Mouse (Mus musculus) intestine, postnatal 0 days (tissue): Measurements from ENCODE around the gene Ctss. TPM values are rescaled to one million over a fixed set of nuclear protein-coding genes. Genes with fewer than 3 reads are reported as not detected.

Source experiments
- ATAC-seq: fragments of 200-750 bp; cut with Nextera tagmentation; 2 replicates; pipeline ENCODE4 v1.8.0; 2017; ENCODE audit warnings: mild to moderate bottlenecking, moderate TSS enrichment, moderate library complexity
- H3K27ac ChIP-seq: fragments of 300-500 bp; sonication (generic); 2 replicates; pipeline ENCODE4 v1.5.1; 2014; ENCODE audit warnings: mild to moderate bottlenecking, low read depth, low read length, moderate library complexity
- H3K27me3 ChIP-seq: fragments of 300-500 bp; sonication (generic); replicated peaks from 2 replicates; pipeline ENCODE4 v1.6.1; 2014; ENCODE audit warnings: low read length, mixed read lengths; ENCODE audit not compliant: control insufficient read depth, insufficient read depth
- H3K36me3 ChIP-seq: fragments of 300-500 bp; sonication (generic); 2 replicates; pipeline ENCODE4 v1.6.1; 2014; ENCODE audit warnings: mild to moderate bottlenecking, moderate library complexity; ENCODE audit not compliant: control insufficient read depth, insufficient read depth
- H3K4me1 ChIP-seq: fragments of 300-500 bp; sonication (generic); replicated peaks from 2 replicates; pipeline ENCODE4 v1.6.1; 2014; ENCODE audit warnings: antibody characterized with exemption, low read length, mixed read lengths; ENCODE audit not compliant: control insufficient read depth, insufficient read depth
- H3K4me2 ChIP-seq: fragments of 300-500 bp; sonication (generic); replicated peaks from 2 replicates; pipeline ENCODE4 v1.6.1; 2014; ENCODE audit warnings: low read depth, mild to moderate bottlenecking, moderate library complexity
- H3K4me3 ChIP-seq: fragments of 300-500 bp; sonication (generic); 2 replicates; pipeline ENCODE4 v1.5.1; 2014; ENCODE audit warnings: low read depth, low read length
- H3K9ac ChIP-seq: fragments of 300-500 bp; sonication (generic); 2 replicates; pipeline ENCODE4 v1.6.1; 2014; ENCODE audit warnings: mild to moderate bottlenecking, low read depth, low read length
- H3K9me3 ChIP-seq: fragments of 300-500 bp; sonication (generic); 2 replicates; pipeline ENCODE4 v1.6.1; 2016; ENCODE audit warnings: mixed run types; ENCODE audit not compliant: control insufficient read depth
- CTCF ChIP-seq: sonication (generic); IDR thresholded peaks from 2 replicates; pipeline ENCODE4 v1.5.1; 2016; ENCODE audit warnings: low read depth, mild to moderate bottlenecking, control low read depth, antibody characterized with exemption, moderate library complexity
- WGBS: fragments of 180-500 bp; shearing (Covaris S2); extraction: QIAGEN DNeasy Blood & Tissue Kit; methylation state at CpG from one replicate; pipeline ENCODE4 v1.1.7; 2014; 5-methylcytosine and 5-hydroxymethylcytosine counted together
- polyA plus RNA-seq: library from polyadenylated mRNA; unstranded; fragments of >200 nt; fragmentation: Nextera tagmentation; extraction: Ambion mirVana; gene quantifications from 2 replicates; pipeline ENCODE4 v1.2.1, GENCODE M21; 2015

The Ctss gene
- polyA plus RNA-seq, 1 experiment from 2014 or later, result 202 TPM

GRCm38 (mm10) chr3:95542171-95542570 lies 15.6 kb downstream of the Ctss start:
- no peaks in the 10 kb centered on the region for H3K9me3 ChIP-seq
- TF ChIP-seq CTCF, result no peak
- H3K9ac ChIP-seq, result no peak overlapping the region
- H3K4me3 ChIP-seq, result no peak overlapping the region
- ATAC-seq, result no peak
- no peak overlapping the region for H3K4me2 ChIP-seq
- H3K27me3 ChIP-seq, result no peaks in the 10 kb centered on the region
- no peaks in the 10 kb centered on the region for H3K4me1 ChIP-seq
- H3K27ac ChIP-seq, result no peak overlapping the region
- peaks cover 16% of the 10 kb centered on the region for H3K36me3 ChIP-seq

DNA sequence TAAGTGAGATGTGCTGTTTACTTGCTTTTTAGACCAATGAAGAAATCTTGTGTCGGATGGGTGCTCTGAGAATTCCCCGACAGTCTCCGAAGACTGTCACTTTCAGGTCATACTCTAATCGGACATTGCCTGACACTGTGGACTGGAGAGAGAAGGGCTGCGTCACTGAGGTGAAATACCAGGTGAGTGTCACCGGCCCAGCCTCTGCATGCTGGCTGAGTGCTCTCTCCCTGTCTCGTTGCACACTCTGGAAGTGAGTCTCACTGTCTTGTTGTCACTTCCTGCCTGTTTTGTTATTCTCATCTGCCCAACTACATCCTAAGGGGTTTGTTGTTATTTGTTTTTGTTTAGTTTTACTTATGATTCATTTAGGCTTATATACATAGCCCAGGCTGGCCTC lies 16.4 kb downstream of the Ctss start:
- Histone ChIP-seq H3K4me2 (no peak overlapping the region), H3K27me3 (no peaks in the 10 kb centered on the region), H3K9me3 (no peaks in the 10 kb centered on the region), H3K4me1 (no peaks in the 10 kb centered on the region), H3K27ac (no peak overlapping the region), H3K36me3 (peaks cover 16% of the 10 kb centered on the region), H3K9ac (no peak overlapping the region), H3K4me3 (no peak overlapping the region)
- WGBS, result 63% methylated on average over 7 of the region's 7 CpGs
- no peak for TF ChIP-seq CTCF
- ATAC-seq, result no peak

DNA sequence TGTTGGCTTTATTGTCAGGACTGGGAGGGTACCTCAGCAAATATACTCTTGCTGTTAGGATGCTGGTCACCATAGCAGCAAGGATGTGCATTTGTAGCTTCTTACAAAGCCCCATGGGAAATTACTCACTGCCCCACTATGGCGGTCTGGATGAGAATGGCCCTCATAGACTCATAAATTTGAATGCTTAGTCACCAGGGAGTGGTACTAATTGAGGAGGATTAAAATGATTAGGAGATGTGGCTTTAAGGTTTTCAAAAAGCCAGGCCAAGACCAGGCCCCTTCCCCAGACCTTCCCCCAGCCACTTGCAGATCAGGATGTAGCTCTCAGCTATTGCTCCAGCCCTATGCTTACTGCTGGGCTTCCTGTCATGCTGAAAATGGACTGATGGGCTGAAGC lies 23.6 kb downstream of the Ctss start:
- no peak for ATAC-seq
- H3K4me3 ChIP-seq, result no peak overlapping the region
- no peak overlapping the region for H3K27ac ChIP-seq
- no peak overlapping the region for H3K9ac ChIP-seq
- H3K4me2 ChIP-seq, result no peak overlapping the region
- H3K36me3 ChIP-seq, result no peaks in the 10 kb centered on the region; the same call in 1 of the 2 replicates
- no peaks in the 10 kb centered on the region for H3K27me3 ChIP-seq
- 77% methylated on average over 1 of the region's 1 CpGs for WGBS
- no peaks in the 10 kb centered on the region for H3K9me3 ChIP-seq
- TF ChIP-seq CTCF, result no peak
- H3K4me1 ChIP-seq, result no peaks in the 10 kb centered on the region

DNA sequence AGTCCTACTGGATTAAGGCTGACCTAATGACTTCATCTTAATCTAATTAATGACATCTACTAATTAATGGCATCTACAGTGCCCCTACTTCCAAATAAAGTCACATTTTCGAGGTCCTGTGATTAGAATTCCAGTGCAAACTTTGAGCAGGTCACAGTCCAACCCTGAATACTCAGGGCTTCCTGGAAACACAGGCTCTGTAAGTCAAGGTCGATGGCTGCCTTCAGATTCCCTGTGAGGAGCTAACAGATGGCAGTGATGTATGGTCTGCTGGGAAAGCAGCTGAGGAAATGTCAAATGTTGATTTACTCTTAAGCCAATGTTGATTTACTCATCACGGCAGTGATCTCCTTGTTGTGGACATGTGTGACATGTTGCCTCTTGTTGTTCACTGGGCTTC lies 27.4 kb downstream of the Ctss start:
- H3K9me3 ChIP-seq, result no peaks in the 10 kb centered on the region
- TF ChIP-seq CTCF, result no peak
- WGBS, result 21% methylated on average over 3 of the region's 3 CpGs
- no peak overlapping the region for H3K4me3 ChIP-seq
- no peak for ATAC-seq
- H3K4me1 ChIP-seq, result no peaks in the 10 kb centered on the region
- H3K4me2 ChIP-seq, result no peak overlapping the region
- H3K27me3 ChIP-seq, result no peaks in the 10 kb centered on the region
- H3K27ac ChIP-seq, result no peak overlapping the region
- H3K9ac ChIP-seq, result no peak overlapping the region
- H3K36me3 ChIP-seq, result no peaks in the 10 kb centered on the region; the same call in 1 of the 2 replicates

GRCm38 (mm10) chr3:95559437-95559836 lies 32.9 kb downstream of the Ctss start, which contains the start of gene Hormad1:
Gene Hormad1, plus strand, starts transcription at chr3:95559677.
- H3K9me3 ChIP-seq, result no peaks in the 10 kb centered on the region
- H3K4me3 ChIP-seq, result no peak within 1 kb of the TSS
- H3K27ac ChIP-seq, result no peak within 1 kb of the TSS
- no peak within 1 kb of the TSS for H3K4me2 ChIP-seq
- H3K36me3 ChIP-seq, result no peaks in the 10 kb centered on the region
- H3K4me1 ChIP-seq, result no peaks in the 10 kb centered on the region
- no peak within 1 kb of the TSS for H3K9ac ChIP-seq
- ATAC-seq, result no peak
- WGBS, result 90% methylated on average over 27 of the region's 27 CpGs
- TF ChIP-seq CTCF, result no peak
- no peaks in the 10 kb centered on the region for H3K27me3 ChIP-seq

DNA sequence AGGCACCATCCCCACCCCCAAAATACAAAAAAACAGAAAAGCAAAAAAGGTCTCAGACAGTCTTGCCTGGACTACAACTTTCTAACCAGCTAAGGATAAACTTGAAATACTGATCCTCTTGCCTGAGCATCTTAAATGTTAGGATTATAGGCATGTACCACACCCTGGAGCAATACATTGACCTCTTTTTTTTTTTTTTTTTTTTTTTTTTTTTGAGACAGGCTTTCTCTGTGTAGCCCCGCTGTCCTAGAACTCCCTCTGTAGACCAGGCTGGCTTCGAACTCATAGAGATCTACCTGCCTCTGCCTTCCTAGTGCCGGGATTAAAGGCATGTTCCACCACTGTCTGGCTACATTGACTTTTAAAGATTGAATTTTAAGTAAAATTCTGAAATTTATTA lies 34.2 kb downstream of the Ctss start:
- H3K4me1 ChIP-seq, result no peaks in the 10 kb centered on the region
- TF ChIP-seq CTCF, result no peak
- no peak overlapping the region for H3K9ac ChIP-seq
- H3K4me3 ChIP-seq, result no peak overlapping the region
- no peaks in the 10 kb centered on the region for H3K36me3 ChIP-seq
- H3K9me3 ChIP-seq, result no peaks in the 10 kb centered on the region
- no peak for ATAC-seq
- 94% methylated on average over 3 of the region's 3 CpGs for WGBS
- no peak overlapping the region for H3K4me2 ChIP-seq
- no peak overlapping the region for H3K27ac ChIP-seq
- H3K27me3 ChIP-seq, result no peaks in the 10 kb centered on the region

DNA sequence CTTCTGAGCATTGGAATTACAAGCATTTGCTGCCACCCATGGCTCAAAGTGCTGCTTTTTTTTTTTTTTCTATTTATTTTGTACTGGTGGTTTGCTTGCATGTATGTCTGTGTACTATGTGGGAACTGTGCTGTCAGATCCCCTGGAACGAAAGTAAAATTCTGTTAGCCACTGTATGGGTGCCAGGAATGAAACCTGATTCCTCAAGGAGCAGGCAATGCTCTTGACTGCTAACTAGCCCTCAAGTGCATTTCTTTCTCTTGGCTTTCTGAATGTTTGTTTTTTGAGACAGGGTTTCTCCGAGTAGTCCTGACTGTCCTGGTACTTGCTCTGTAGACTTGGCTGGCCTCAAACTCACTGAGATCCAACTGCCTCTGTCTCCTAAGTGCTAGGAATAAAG lies 35.2 kb downstream of the Ctss start:
- Histone ChIP-seq H3K36me3 (no peaks in the 10 kb centered on the region), H3K9me3 (no peaks in the 10 kb centered on the region), H3K9ac (no peak overlapping the region), H3K4me1 (no peaks in the 10 kb centered on the region), H3K27ac (no peak overlapping the region), H3K4me2 (no peak overlapping the region), H3K27me3 (no peaks in the 10 kb centered on the region), H3K4me3 (no peak overlapping the region)
- ATAC-seq, result no peak
- no peak for TF ChIP-seq CTCF
- WGBS, result 60% methylated on average over 2 of the region's 2 CpGs
